Mouse (Mus musculus): ENCODE data around the gene Stat5a.

GRCm38 (mm10) chr11:100826161-100826866 lies 32.8 kb upstream of the Stat5a start:
- TF ChIP-seq CTCF (IDR thresholded peaks at IDR 0.05; ENCODE audit: low read depth, low read length) (no peak), POLR2A (IDR thresholded peaks at IDR 0.05; ENCODE audit: insufficient read depth, low read length) (no peak), EP300 (IDR thresholded peaks at IDR 0.05; ENCODE audit: insufficient read depth, low read depth, low read length) (no peak)

Data from ES-Bruce4 (cell line).